Mouse (Mus musculus) G1E-ER4 (cell line): ENCODE data around the gene Rab30. TPM values are rescaled to one million over a fixed set of nuclear protein-coding genes. Genes with fewer than 3 reads are reported as not detected.

ENCODE experiments used
- GATA1 ChIP-seq: IDR thresholded peaks from one replicate; pipeline ENCODE4 v1.8.0; 2012; ENCODE audit warnings: low read length, inconsistent platforms
- polyA plus RNA-seq: library from polyadenylated mRNA; stranded (reverse); fragments of >175 nt; gene quantifications from 2 replicates; pipeline ENCODE4 v1.2.3, GENCODE M21; 2012

Gene Rab30
- polyA plus RNA-seq, 1 experiment = 0.14 TPM

- no peak for TF ChIP-seq GATA1
Measured at GRCm38 (mm10) chr7:92777108-92777973, 35.9 kb downstream of the Rab30 start.

GRCm38 (mm10) chr7:92779058-92779457 lies 37.7 kb downstream of the Rab30 start:
- no peak for TF ChIP-seq GATA1

DNA sequence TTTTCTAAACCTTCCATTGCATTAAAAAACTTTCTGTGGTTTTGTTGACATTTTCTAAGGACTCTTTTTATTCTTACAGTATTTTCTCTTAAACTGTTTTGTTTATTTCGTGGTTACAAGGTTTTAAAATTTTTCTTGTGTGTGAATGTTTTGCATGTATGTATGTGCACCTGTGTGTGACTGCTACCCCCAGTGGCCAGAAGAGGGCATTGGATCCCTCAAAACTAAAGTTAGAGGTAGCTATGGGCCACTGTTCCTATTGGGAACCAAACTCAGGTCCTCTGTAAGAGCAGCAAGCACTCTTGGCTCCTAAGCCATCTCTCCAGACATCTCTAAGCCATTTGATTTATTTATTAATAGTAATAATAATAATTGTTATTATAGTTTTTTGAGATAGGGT lies 40.0 kb downstream of the Rab30 start:
- TF ChIP-seq GATA1 = no peak

DNA sequence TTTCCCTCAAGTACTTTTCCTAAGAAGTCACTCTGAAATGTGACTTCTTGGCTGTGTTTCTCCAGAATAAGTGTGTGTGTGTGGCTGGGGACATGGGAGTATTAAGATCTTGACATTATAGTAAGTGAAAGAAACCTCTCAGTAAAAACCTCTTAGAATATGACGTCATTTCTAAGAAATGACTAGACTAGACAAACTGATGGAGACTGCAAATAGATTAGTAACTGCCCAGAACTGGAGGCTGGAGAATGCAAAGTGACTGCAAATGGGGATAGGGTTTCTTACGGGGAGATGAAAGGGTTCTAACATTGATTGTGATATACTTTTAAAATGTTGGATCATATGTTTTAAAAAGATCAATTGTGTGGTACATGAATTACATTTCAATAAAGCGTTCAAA lies 40.5 kb downstream of the Rab30 start:
- no peak for TF ChIP-seq GATA1

DNA sequence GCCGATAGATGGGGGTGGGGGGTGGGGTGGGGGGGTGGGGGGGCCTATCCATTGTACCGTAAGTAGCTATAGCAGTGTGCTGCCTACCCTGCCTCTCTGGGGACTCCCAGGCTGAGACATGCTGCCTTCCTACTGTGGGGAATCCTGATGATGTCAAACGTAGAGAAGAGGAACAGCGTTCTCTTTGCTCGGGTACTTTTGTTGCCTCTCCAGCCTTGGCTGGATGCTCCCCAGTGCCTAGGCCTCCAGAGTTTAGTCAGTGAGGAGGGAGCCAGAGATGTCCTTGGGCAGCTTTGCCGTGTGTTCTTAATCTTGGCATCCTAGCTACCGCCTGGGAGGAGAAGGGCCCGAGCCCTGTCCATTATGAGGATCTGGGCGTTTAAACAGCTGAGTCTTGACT lies 41.1 kb downstream of the Rab30 start:
- no peak for TF ChIP-seq GATA1

DNA sequence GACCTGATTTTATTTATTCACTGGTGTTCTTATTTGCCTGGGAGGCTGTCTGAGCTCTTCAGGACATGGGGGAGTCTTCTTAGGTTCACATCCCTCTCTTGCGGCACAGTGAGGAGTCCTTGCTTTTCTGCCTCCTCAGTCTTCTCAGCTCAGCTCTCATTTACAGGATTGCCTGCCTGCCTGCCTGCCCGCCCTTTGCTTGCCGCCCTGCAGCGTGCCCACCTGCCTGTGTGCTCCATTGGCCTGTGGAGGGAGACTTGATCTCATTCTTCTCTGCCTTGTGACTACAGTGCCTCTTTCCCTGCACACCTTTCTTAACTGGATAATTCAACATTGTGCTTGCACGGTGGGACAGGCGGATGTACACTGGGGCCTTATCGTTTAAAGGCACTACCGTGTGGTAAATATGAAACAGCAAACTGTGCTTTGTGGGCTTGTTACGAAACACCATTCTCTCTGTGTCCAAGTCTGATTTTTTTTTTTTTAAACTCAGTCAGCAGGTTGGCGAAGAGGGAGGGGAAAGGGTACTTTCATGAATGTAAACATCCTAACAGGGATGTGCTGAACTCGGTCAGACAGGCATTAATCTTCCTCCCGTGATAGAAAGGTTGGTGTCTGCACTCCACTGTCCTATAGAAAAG lies 41.9 kb downstream of the Rab30 start:
- no peak for TF ChIP-seq GATA1

GRCm38 (mm10) chr7:92783914-92784313 lies 42.5 kb downstream of the Rab30 start:
- no peak for TF ChIP-seq GATA1

- no peak for TF ChIP-seq GATA1
Measured at GRCm38 (mm10) chr7:92795749-92796148, 54.3 kb downstream of the Rab30 start.

GRCm38 (mm10) chr7:92796813-92797212 lies 55.4 kb downstream of the Rab30 start:
- TF ChIP-seq GATA1 = no peak

DNA sequence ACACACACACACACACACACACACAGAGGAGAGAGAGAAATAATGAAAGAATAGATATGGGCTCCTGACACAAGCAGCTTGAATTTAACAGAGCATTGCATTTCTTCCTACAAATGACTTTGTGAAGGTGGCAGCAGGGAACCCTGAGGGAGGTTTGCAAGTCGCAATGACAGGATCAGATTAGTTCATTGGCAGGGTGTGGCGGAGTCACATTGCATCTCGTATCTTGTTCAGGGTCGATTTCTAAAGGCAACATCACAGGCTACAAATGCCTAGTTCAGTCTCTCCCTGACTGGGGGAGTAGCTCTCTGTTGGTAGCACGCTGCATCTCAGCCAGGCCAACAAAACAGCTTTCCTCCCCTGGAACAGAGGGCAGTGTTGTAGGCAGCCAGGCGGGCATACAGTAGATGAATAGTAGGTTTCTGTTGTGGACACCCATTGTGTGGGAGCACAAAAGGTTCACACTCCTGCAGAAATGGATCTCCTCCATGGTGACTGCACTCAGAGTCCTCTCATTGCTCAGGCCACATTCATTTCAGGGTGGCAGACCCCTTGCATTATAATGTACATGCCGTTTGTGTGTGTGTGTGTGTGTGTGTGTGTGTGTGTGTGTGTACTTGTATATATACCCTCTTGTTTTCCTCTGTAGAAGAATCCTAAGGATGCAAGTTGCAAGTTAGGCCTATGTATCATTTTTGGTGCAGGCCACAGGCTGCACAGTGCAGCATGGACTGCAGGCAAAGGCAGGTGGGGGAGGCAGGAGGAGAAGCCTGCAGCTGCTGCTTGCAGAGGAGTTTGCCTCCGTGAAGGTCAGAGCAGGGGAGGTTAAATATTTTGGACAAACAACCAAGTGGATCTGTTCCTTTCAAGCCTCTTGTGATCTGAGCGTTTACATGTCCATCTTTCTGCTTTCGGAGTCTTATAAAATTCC lies 58.5 kb downstream of the Rab30 start:
- TF ChIP-seq GATA1 = no peak

GRCm38 (mm10) chr7:92802158-92802557 lies 60.8 kb downstream of the Rab30 start:
- TF ChIP-seq GATA1 = no peak

- no peak for TF ChIP-seq GATA1
Measured at GRCm38 (mm10) chr7:92803191-92803590, 61.8 kb downstream of the Rab30 start.

- no peak for TF ChIP-seq GATA1
Measured at GRCm38 (mm10) chr7:92804919-92805668, 63.7 kb downstream of the Rab30 start.

DNA sequence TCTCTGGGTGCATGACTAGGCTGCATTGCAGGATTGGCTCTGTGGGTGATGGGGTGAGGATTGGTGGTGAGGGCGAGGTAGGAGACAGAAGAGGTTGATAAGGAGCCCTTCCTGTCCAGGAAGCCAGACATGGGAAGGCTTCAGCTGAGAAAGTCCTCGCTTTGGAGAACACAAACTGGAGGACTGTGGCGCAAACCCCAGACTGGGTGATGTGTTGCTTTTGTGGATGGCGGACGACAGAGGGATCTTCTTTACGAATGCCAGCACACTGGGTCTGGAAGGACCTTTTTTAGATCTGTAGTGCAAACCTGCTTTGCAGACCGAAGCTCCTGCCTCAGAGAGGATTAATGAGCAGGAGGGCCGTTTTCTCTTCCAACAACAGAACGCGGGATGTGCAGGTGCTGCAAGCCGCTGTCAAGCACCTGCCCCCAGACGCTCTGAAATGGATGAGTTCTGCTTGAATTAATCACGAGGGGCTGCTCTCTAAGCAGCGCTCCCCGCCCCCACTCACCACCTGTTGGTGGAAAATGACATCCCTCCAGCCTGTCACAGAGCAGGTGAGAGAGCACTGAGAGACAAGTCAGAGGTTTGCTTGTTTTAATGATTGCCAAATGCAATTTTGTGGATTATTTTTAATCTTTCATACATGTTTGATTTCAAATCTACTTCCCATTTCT lies 65.2 kb downstream of the Rab30 start:
- no peak for TF ChIP-seq GATA1

DNA sequence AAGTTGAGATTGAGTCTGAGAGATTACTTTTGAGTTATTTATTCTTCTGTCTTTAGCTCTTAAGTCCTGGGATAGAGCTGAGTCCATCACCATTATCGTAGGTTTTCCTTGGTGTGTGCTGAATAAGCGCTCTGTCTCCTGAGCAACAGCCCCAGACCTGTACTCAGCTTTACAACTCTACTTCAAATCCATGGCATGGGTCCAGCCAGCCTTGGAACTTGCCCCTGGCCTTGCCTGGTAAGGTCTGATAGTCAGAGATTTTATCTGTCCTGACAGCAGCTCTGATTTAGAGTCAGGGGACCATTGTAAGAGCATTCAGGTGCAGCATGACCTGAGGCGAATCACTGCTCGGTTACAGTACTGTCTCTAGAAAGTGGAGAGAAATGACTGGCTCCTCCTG lies 66.1 kb downstream of the Rab30 start:
- TF ChIP-seq GATA1 = no peak
